Mouse (Mus musculus) adrenal gland (tissue): ENCODE results near the gene Olfr969.
"Not testable (repeated sequence)": the region's sequence is repeated elsewhere in the genome, so short reads cannot be mapped to it uniquely, and the experiment has no call there.

Experiments
- intact Hi-C: fragments of 180-260 bp; cut with DNase I; formaldehyde crosslinking; loops from one replicate; pipeline ENCODE4 v1.15.1; 2025
- long read RNA-seq, 2 experiments: library from polyadenylated mRNA; unstranded; transcript quantifications; one replicate each; pipeline ENCODE4 v2.0.0; 2020; ENCODE audit warnings: borderline replicate concordance in 1 of 2; ENCODE audit not compliant: insufficient replicate concordance in 1 of 2

Olfr969 gene
- long read RNA-seq, experiment 1, result 0 reads
- long read RNA-seq, experiment 2, result 0 reads

DNA sequence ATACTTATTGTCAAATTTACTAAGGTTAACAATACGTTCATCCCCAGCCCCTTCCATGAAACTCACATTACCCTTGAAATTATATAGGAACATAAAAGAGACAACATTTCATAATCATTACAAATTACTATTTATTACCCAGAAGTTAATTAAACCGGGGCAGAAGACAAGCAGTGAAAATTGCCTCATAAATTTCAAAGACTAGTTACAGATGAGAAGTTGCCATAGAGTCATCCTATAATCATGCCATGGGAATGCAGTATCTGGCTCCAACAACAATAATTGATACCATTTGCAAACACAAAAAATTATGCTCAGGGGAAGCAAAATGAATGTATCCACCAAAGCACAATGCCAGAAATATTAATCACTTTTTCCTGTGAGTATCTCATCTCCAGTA, at the start of gene Olfr969:
TSS of gene Olfr969 (plus strand) at position 388 of the 400 bp plus-strand sequence.
- intact Hi-C loops, result no loop called here

DNA sequence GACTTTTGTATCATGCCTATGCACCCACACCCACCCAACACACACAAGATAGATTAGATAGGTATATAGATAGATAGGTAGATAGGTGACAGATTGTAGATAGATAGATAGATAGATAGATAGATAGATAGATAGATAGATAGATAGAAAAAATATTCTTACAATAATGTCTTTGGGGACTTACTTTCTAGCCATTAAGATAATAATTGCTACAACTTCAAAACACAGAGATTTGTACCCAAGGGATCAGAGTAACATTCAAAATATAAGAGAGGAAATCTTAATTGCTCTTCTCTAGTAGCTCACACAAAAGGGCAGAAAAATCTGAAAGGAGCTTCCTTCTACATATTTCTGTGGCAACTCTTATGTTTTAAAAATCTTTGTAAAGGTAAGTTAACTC, 44.8 kb upstream of the Olfr969 start, which contains the start of gene Olfr967:
TSS of gene Olfr967 (plus strand) at position 301 of the 400 bp plus-strand sequence.
- intact Hi-C loops, result no loop called here

DNA sequence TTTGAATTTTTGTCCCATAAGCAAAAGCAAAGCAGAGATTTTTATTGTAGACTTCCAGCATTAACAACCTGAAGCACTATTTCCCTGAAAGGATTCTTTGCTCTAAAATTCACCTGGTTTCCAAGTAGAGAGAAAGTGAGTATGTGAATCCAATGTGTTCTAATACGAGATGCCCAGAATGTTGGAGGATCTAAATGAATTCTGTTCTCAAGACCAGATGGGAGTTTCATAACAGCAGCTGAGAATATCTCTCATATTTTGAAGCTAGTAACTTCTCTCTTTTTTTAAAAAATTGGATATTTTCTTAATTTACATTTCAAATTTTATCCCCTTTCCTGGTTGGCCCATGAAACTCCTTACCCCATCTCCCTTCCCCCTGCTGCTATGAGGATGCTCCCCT, 44.3 kb upstream of the Olfr969 start:
- intact Hi-C loops, result no loop called here

DNA sequence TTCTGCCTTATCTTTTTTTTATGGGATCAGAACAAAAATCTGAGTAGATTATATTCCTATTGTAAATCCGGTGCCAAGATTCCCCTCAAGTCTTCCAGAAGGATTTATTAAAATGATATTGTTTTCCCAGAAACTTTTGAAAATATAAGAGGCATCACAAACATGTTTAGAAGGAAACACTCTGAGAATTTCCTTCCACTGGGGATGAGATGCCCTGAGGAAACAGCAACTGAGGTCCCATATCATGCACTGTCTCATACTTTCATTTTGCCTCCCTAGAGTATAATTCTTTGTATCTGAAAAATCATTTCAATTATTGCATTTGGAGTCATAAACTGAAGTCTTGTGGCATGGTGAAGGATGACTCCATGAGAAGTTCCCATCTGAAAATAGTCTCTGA, 7.6 kb upstream of the Olfr969 start, which contains the start of gene Olfr968:
TSS of gene Olfr968 (minus strand) at position 101 of the 400 bp plus-strand sequence.
- intact Hi-C loops, result no loop called here

DNA sequence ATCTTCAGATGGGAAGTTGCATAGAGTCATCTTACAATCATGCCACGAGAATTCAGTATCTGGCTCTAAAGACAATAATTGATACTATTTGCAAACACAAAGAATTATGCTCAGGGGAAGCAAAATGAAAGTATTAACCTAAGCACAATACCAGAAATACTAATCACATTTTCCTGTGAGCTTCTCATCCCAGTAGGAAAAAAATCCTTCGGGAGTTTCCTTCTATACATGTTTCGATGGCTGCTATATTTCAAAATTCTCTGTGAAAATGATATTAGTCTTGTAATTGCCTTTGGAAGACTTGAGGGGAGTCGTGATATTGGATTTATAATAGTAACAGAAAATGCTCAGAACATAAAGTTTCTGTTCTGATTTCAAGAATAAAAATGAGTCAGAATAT, 17.8 kb downstream of the Olfr969 start, which contains the start of gene Olfr970:
TSS of gene Olfr970 (plus strand) at position 301 of the 400 bp plus-strand sequence.
- intact Hi-C loops, result no loop called here

DNA sequence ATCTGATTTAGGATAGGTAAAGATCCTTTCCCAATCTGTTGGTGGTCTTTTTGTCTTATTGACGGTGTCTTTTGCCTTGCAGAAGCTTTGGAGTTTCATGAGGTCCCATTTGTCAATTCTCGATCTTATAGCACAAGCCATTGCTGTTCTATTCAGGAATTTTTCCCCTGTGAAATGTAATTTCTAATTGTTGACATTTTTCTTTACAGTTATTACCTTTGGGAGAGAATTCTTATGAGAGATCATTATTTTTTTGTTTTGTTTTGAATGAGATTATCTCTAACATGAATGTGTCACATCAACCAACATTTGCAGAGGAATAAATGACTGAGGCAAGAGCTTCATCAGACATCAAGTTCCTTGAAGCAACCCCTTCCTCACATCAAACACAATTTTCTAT, 45.8 kb downstream of the Olfr969 start, which contains the start of gene Olfr971:
TSS of gene Olfr971 (plus strand) at position 301 of the 400 bp plus-strand sequence.
- intact Hi-C loops, result not testable (repeated sequence)
